Mouse (Mus musculus) liver, adult 2 months (tissue): ENCODE results near the gene Flywch2. TPM values are rescaled to one million over a fixed set of nuclear protein-coding genes. Genes with fewer than 3 reads are reported as not detected.

Experiments used
- DNase-seq: peaks from one replicate; pipeline ENCODE4 v3.0.0-alpha.2; 2011; ENCODE audit warnings: low read depth, low spot score; ENCODE audit errors: extremely low read depth
- H3K27ac ChIP-seq: fragments of 200-500 bp; replicated peaks from 2 replicates; pipeline ENCODE4 v1.5.1; 2012; ENCODE audit warnings: low read depth, mild to moderate bottlenecking, control low read depth, inconsistent platforms, low read length; ENCODE audit not compliant: insufficient read depth
- H3K27me3 ChIP-seq: fragments of 200-500 bp; 2 replicates; pipeline ENCODE4 v1.6.1; 2012; ENCODE audit warnings: mild to moderate bottlenecking, moderate library complexity, low read length, inconsistent platforms; ENCODE audit not compliant: control insufficient read depth, insufficient read depth
- H3K36me3 ChIP-seq: fragments of 200-500 bp; 2 replicates; pipeline ENCODE4 v1.6.1; 2012; ENCODE audit warnings: low read length, inconsistent platforms; ENCODE audit not compliant: control insufficient read depth, insufficient read depth
- H3K4me1 ChIP-seq: fragments of 200-500 bp; 2 replicates; pipeline ENCODE4 v1.6.1; 2011; ENCODE audit warnings: low read length; ENCODE audit not compliant: control insufficient read depth, insufficient read depth
- H3K4me3 ChIP-seq: fragments of 200-500 bp; 2 replicates; pipeline ENCODE4 v1.5.1; 2011; ENCODE audit warnings: low read depth, mild to moderate bottlenecking, control low read depth, low read length, moderate library complexity; ENCODE audit not compliant: insufficient read depth
- H3K79me2 ChIP-seq: fragments of 200-500 bp; 2 replicates; pipeline ENCODE4 v1.6.1; 2012; ENCODE audit warnings: inconsistent platforms, mild to moderate bottlenecking, low read length, moderate library complexity; ENCODE audit not compliant: control insufficient read depth, insufficient read depth
- H3K9ac ChIP-seq: fragments of 200-500 bp; 2 replicates; pipeline ENCODE4 v1.6.1; 2012; ENCODE audit warnings: low read depth, mild to moderate bottlenecking, control low read depth, inconsistent platforms, low read length
- CTCF ChIP-seq: fragments of 200-500 bp; IDR thresholded peaks from 2 replicates; pipeline ENCODE4 v1.5.1; 2011; ENCODE audit warnings: low read depth, low read length, control low read depth
- POLR2A ChIP-seq: fragments of 200-500 bp; IDR thresholded peaks from 2 replicates; pipeline ENCODE4 v1.6.1; 2011; ENCODE audit warnings: low read length, control low read depth; ENCODE audit not compliant: insufficient read depth; ENCODE audit errors: extremely low read depth
- WGBS: fragments of 180-500 bp; shearing (Covaris S2); methylation state at CpG from one replicate; pipeline ENCODE4 v1.1.7; 2018; 5-methylcytosine and 5-hydroxymethylcytosine counted together
- polyA plus RNA-seq: library from polyadenylated mRNA; depleted of rRNA; stranded (reverse); fragments of >200 nt; gene quantifications from 2 replicates; pipeline ENCODE4 v1.2.3, GENCODE M21; 2012
- total RNA-seq: library from RNA; depleted of rRNA; stranded (reverse); fragments of >200 nt; gene quantifications from 2 replicates; pipeline ENCODE4 v1.2.3, GENCODE M21; 2014

Flywch2 gene
- total and polyA plus RNA-seq, 2 experiments = 1.5 to 2.6 TPM

DNA sequence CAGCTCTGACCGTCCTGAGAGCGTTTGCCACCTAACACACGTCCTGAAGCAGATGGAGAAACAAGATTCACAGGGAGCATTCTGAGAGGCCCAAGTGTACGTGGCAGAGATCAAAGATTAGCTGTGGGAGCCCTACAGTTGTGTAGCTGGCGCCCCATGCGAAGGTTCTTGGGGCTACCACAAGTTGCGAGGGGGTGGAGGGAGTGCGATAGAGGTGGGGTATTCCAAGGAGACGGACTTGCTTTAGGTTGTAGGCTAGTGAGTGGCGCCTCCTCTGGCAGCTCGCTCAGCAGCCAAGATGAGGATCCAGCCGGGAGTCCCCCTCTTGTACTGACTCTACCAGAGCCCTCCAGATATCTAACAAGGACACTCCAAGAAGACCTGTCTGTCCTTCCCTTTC lies 39.6 kb downstream of the Flywch2 start:
- no peaks in the 10 kb centered on the region for H3K79me2 ChIP-seq
- H3K27me3 ChIP-seq = peaks cover 34% of the 10 kb centered on the region
- WGBS = 29% methylated on average over 12 of the region's 12 CpGs
- no peak overlapping the region for H3K4me3 ChIP-seq
- no peaks in the 10 kb centered on the region for H3K36me3 ChIP-seq
- no peak for DNase-seq
- TF ChIP-seq POLR2A (no peak), CTCF (no peak)
- H3K27ac ChIP-seq = no peak overlapping the region
- H3K9ac ChIP-seq = no peak overlapping the region
- H3K4me1 ChIP-seq = no peaks in the 10 kb centered on the region

DNA sequence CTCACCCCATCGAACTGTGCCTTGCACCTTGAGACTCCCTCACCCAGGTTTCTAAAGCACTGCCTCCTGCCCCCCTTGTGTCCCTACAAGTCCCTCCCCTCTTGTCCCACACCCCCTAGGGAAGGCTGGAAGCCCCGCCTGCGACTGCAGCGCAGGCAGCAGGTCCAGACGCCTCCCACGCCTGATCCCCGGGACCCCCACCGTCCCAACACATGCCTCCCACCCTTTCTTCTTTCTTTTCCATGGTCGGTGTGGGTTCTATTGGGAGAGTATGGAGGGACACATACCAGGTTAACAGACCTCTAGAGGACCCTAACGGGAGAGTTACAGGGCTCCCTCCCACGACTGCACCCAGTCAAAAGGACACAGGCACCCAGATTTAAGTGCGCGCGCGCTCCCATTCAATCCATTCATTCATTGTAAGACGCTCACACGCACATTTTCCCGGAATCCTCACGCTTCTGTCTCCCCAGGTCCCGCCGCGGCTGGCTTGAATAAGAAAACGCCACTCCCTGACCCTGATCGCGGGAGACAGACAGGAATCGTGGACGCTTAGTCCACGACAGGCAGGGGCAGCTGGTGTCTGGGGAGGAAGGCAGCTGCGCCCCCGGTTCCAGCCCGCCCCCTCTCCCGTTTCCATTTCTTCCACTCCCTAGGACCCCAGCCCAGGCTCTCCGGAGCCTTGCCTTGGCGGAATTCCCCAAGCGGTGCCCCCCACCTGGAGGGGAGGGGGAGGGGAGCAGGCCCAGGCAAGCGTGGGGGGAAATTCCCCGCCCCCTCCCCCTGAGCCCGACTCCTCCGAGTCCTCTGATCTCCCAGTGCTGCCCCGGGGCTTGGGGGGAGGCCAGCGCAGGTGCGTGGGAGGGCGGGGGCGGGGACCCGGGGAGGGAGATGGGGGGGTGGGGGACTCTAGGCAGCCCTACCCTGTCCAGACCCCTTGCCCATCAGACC lies 40.3 kb downstream of the Flywch2 start, which contains the start of gene Kremen2:
Gene Kremen2 (minus strand): TSS at position 533 of the 951 bp plus-strand sequence.
- no peaks in the 10 kb centered on the region for H3K4me1 ChIP-seq
- no peak for TF ChIP-seq POLR2A
- no peak for TF ChIP-seq CTCF
- H3K27me3 ChIP-seq = peaks cover 35% of the 10 kb centered on the region
- no peak within 1 kb of the TSS for H3K4me3 ChIP-seq
- H3K79me2 ChIP-seq = no peaks in the 10 kb centered on the region
- no peak within 1 kb of the TSS for H3K27ac ChIP-seq
- no peaks in the 10 kb centered on the region for H3K36me3 ChIP-seq
- WGBS = 6% methylated on average over 43 of the region's 45 CpGs
- no peak within 1 kb of the TSS for H3K9ac ChIP-seq
- DNase-seq = no peak

DNA sequence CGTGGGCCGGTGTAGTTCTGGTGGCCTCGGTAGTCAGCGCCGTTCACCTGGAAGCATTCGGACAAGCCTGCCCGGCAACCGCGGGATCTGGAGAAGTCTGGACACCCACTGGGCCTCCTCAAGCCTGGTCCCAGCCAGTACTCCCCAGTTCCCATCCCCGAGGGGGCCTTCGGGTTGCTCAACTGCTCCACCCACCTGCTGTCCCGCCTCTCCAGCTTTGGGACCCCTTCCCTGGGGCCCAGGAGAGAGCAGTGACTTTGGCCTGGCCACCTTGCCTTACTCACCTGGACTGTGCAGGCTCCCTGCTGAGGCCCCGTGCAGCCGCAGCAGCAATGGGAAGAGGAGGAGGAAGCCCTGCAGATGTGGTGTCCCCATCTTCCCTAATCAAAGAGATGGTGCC lies 41.2 kb downstream of the Flywch2 start:
- WGBS = 19% methylated on average over 14 of the region's 14 CpGs
- H3K4me3 ChIP-seq = no peak overlapping the region
- TF ChIP-seq CTCF (no peak), POLR2A (no peak)
- H3K9ac ChIP-seq = no peak overlapping the region
- no peaks in the 10 kb centered on the region for H3K79me2 ChIP-seq
- no peak overlapping the region for H3K27ac ChIP-seq
- H3K27me3 ChIP-seq = peaks cover 35% of the 10 kb centered on the region
- no peak for DNase-seq
- H3K36me3 ChIP-seq = no peaks in the 10 kb centered on the region
- H3K4me1 ChIP-seq = peaks cover under 1% of the 10 kb centered on the region; the same call in 1 of the 2 replicates

DNA sequence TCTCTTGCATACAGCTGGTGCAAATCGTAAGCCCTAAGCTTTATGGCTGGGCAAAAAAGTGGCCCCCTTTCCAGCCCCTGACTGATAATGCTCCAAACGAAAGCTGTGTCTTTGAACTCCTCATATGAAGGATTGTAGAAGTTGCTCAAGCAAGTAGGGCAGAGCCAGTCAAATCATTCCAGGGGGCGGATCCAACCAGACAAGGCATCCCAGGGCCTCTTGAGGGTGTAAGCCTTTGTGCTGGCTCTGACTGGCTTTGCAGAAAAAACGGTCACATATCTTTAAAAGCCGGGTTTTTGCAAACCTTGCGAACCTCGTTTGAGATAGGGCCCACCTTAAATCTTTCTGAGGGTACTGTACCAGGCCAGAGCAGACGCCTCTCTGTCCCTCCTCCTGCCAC lies 41.8 kb downstream of the Flywch2 start:
- Histone ChIP-seq H3K4me3 (no peak overlapping the region), H3K27ac (no peak overlapping the region), H3K27me3 (peaks cover 35% of the 10 kb centered on the region), H3K9ac (no peak overlapping the region), H3K4me1 (peaks cover 2% of the 10 kb centered on the region; the same call in 1 of the 2 replicates), H3K36me3 (no peaks in the 10 kb centered on the region), H3K79me2 (no peaks in the 10 kb centered on the region)
- DNase-seq = no peak
- 70% methylated on average over 8 of the region's 8 CpGs for WGBS
- TF ChIP-seq POLR2A = no peak
- no peak for TF ChIP-seq CTCF

DNA sequence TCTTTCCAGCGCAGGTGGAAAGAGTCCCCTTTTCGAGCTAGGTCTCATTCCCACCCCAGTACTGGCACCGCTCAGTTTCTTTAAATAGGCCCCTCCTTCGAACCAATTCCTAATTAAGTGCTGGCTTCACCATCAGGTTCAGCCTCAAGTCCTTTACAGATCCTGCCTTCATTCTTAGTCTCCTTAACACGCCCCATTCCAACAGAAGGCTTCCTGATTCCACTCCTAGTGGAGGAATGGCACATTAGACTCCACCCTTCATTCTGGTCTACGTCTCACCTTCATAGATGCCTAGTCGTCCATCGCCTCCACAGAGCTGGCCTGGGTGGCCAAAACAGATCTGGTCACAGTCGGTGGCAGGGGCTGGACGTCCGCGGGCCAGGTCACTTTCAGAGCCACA lies 42.9 kb downstream of the Flywch2 start:
- no peak overlapping the region for H3K4me3 ChIP-seq
- H3K36me3 ChIP-seq = no peaks in the 10 kb centered on the region
- peaks cover 35% of the 10 kb centered on the region for H3K27me3 ChIP-seq
- no peak overlapping the region for H3K27ac ChIP-seq
- H3K4me1 ChIP-seq = peaks cover 2% of the 10 kb centered on the region; the same call in 1 of the 2 replicates
- TF ChIP-seq CTCF (no peak), POLR2A (no peak)
- DNase-seq = no peak
- no peak overlapping the region for H3K9ac ChIP-seq
- 75% methylated on average over 12 of the region's 12 CpGs for WGBS
- H3K79me2 ChIP-seq = no peaks in the 10 kb centered on the region
